Mouse (Mus musculus) ES-Bruce4 (cell line): Measurements from ENCODE around the gene Phka2. TPM values are rescaled to one million over a fixed set of nuclear protein-coding genes. Genes with fewer than 3 reads are reported as not detected.

Source experiments
- H3K27ac ChIP-seq: 2 replicates; pipeline ENCODE4 v1.5.1; 2012; ENCODE audit warnings: low read length, inconsistent platforms; ENCODE audit not compliant: insufficient read depth
- H3K27me3 ChIP-seq: 2 replicates; pipeline ENCODE4 v1.6.1; 2012; ENCODE audit warnings: mild to moderate bottlenecking, low read length, inconsistent platforms; ENCODE audit not compliant: control insufficient read depth, poor library complexity, insufficient read depth, severe bottlenecking
- H3K36me3 ChIP-seq: 2 replicates; pipeline ENCODE4 v1.6.1; 2012; ENCODE audit warnings: inconsistent platforms, mild to moderate bottlenecking, low read length, moderate library complexity; ENCODE audit not compliant: control insufficient read depth, poor library complexity, insufficient read depth, severe bottlenecking
- H3K4me1 ChIP-seq: one replicate; pipeline ENCODE4 v1.8.1; 2011; ENCODE audit warnings: low read length; ENCODE audit not compliant: control insufficient read depth, insufficient read depth
- H3K4me3 ChIP-seq: 2 replicates; pipeline ENCODE4 v1.5.1; 2011; ENCODE audit warnings: low read depth, mild to moderate bottlenecking, low read length
- H3K9ac ChIP-seq: 2 replicates; pipeline ENCODE4 v1.6.1; 2012; ENCODE audit warnings: low read depth, mild to moderate bottlenecking, inconsistent platforms; ENCODE audit not compliant: poor library complexity, severe bottlenecking
- H3K9me3 ChIP-seq: replicated peaks from 2 replicates; pipeline ENCODE4 v1.6.1; 2012; ENCODE audit warnings: mild to moderate bottlenecking, low read length, inconsistent platforms; ENCODE audit not compliant: control insufficient read depth, poor library complexity, insufficient read depth, severe bottlenecking
- CTCF ChIP-seq: IDR thresholded peaks from one replicate; pipeline ENCODE4 v1.8.1; 2011; ENCODE audit warnings: low read depth, low read length
- EP300 ChIP-seq: IDR thresholded peaks from 2 replicates; pipeline ENCODE4 v1.6.1; 2011; ENCODE audit warnings: low read depth, low read length; ENCODE audit not compliant: insufficient read depth
- POLR2A ChIP-seq: IDR thresholded peaks from one replicate; pipeline ENCODE4 v1.8.1; 2011; ENCODE audit warnings: low read length; ENCODE audit not compliant: insufficient read depth
- polyA plus RNA-seq: library from polyadenylated mRNA; stranded (reverse); fragments of >200 nt; gene quantifications from 2 replicates; pipeline ENCODE4 v1.2.4, GENCODE M21; 2011; ENCODE audit warnings: low read depth; ENCODE audit not compliant: missing spikeins, insufficient read depth, insufficient read length

The Phka2 gene
- polyA plus RNA-seq, 1 experiment, result 30.7 TPM

- no peak overlapping the region for H3K27ac ChIP-seq
- TF ChIP-seq CTCF, result no peak
- no peak for TF ChIP-seq EP300
- TF ChIP-seq POLR2A, result no peak
- H3K4me3 ChIP-seq, result no peak overlapping the region
- H3K9me3 ChIP-seq, result no peaks in the 10 kb centered on the region
- no peaks in the 10 kb centered on the region for H3K27me3 ChIP-seq
- H3K36me3 ChIP-seq, result no peaks in the 10 kb centered on the region
- H3K9ac ChIP-seq, result no peak overlapping the region
- no peaks in the 10 kb centered on the region for H3K4me1 ChIP-seq
Measured at GRCm38 (mm10) chrX:160602770-160603169, 100.8 kb downstream of the Phka2 start.

GRCm38 (mm10) chrX:160603316-160603715, 101.3 kb downstream of the Phka2 start:
- H3K27me3 ChIP-seq, result no peaks in the 10 kb centered on the region
- no peak overlapping the region for H3K4me3 ChIP-seq
- H3K36me3 ChIP-seq, result no peaks in the 10 kb centered on the region
- H3K4me1 ChIP-seq, result no peaks in the 10 kb centered on the region
- H3K9ac ChIP-seq, result no peak overlapping the region
- no peak overlapping the region for H3K27ac ChIP-seq
- TF ChIP-seq POLR2A, result no peak
- TF ChIP-seq EP300, result no peak
- TF ChIP-seq CTCF, result no peak
- no peaks in the 10 kb centered on the region for H3K9me3 ChIP-seq

- Histone ChIP-seq H3K9ac (no peak overlapping the region), H3K27me3 (no peaks in the 10 kb centered on the region), H3K36me3 (no peaks in the 10 kb centered on the region), H3K27ac (no peak overlapping the region), H3K4me3 (no peak overlapping the region), H3K9me3 (no peaks in the 10 kb centered on the region), H3K4me1 (no peaks in the 10 kb centered on the region)
- no peak for TF ChIP-seq EP300
- TF ChIP-seq POLR2A, result no peak
- no peak for TF ChIP-seq CTCF
Measured at GRCm38 (mm10) chrX:160603981-160604541, 102.1 kb downstream of the Phka2 start.

- H3K36me3 ChIP-seq, result no peaks in the 10 kb centered on the region
- no peak overlapping the region for H3K27ac ChIP-seq
- TF ChIP-seq EP300 (no peak), POLR2A (no peak), CTCF (peak; percentile 39)
- H3K9ac ChIP-seq, result no peak overlapping the region
- no peaks in the 10 kb centered on the region for H3K27me3 ChIP-seq
- no peaks in the 10 kb centered on the region for H3K4me1 ChIP-seq
- H3K9me3 ChIP-seq, result no peaks in the 10 kb centered on the region
- no peak overlapping the region for H3K4me3 ChIP-seq
Measured at GRCm38 (mm10) chrX:160609849-160610248, 107.9 kb downstream of the Phka2 start.

- Histone ChIP-seq H3K36me3 (no peaks in the 10 kb centered on the region), H3K9me3 (no peaks in the 10 kb centered on the region), H3K4me1 (no peaks in the 10 kb centered on the region), H3K27me3 (no peaks in the 10 kb centered on the region), H3K27ac (no peak overlapping the region), H3K4me3 (no peak overlapping the region), H3K9ac (no peak overlapping the region)
- no peak for TF ChIP-seq POLR2A
- no peak for TF ChIP-seq EP300
Measured at GRCm38 (mm10) chrX:160610482-160610881, 108.5 kb downstream of the Phka2 start.

GRCm38 (mm10) chrX:160610882-160611644, 109.1 kb downstream of the Phka2 start:
- Histone ChIP-seq H3K27me3 (no peaks in the 10 kb centered on the region), H3K36me3 (no peaks in the 10 kb centered on the region), H3K9ac (no peak overlapping the region), H3K27ac (no peak overlapping the region), H3K4me1 (no peaks in the 10 kb centered on the region), H3K9me3 (no peaks in the 10 kb centered on the region), H3K4me3 (no peak overlapping the region)
- no peak for TF ChIP-seq POLR2A
- no peak for TF ChIP-seq EP300
- no peak for TF ChIP-seq CTCF

Other genes with a start within 250 kb of the Phka2 start
- gene Adgrg2, start 111.5 kb upstream of the Phka2 start, polyA plus RNA-seq, result 0.29 and 0.61 TPM in 2 replicates
- not detected in 2 replicates for gene Ppef1, start 233.6 kb downstream of the Phka2 start, polyA plus RNA-seq